Mouse (Mus musculus) 3134 (cell line): ENCODE data around the gene Boll.

Experiments
- DNase-seq: peaks from one replicate; pipeline ENCODE4 v3.0.0-alpha.2; 2011; ENCODE audit warnings: low spot score; ENCODE audit not compliant: insufficient read length; ENCODE audit errors: extremely low read depth

Boll gene

GRCm38 (mm10) chr1:55239237-55239636, 124.0 kb downstream of the Boll start:
- DNase-seq, result peak; percentile 33

- no peak for DNase-seq
These were observed 124.8 kb downstream of the Boll start for GRCm38 (mm10) chr1:55238496-55238895.

GRCm38 (mm10) chr1:55237643-55238161, 125.6 kb downstream of the Boll start:
- no peak for DNase-seq

- DNase-seq, result peak; percentile 94
These were observed 126.2 kb downstream of the Boll start, which contains the start of gene Mars2 for GRCm38 (mm10) chr1:55236890-55237642. Mars2 (plus strand) TSS chr1:55237177.

- no peak for DNase-seq
These were observed 126.8 kb downstream of the Boll start for GRCm38 (mm10) chr1:55236487-55236886.

GRCm38 (mm10) chr1:55234910-55235520, 128.3 kb downstream of the Boll start:
- DNase-seq, result no peak

GRCm38 (mm10) chr1:55228256-55228884, 134.9 kb downstream of the Boll start:
- DNase-seq, result no peak

GRCm38 (mm10) chr1:55227376-55227775, 135.9 kb downstream of the Boll start:
- no peak for DNase-seq

GRCm38 (mm10) chr1:55226011-55226857, 137.0 kb downstream of the Boll start, which contains the start of gene Rftn2:
Rftn2 (minus strand) TSS chr1:55226782.
- no peak for DNase-seq

GRCm38 (mm10) chr1:55225398-55225797, 137.9 kb downstream of the Boll start:
- DNase-seq, result no peak

GRCm38 (mm10) chr1:55224111-55224510, 139.2 kb downstream of the Boll start:
- DNase-seq, result no peak

- DNase-seq, result no peak
These were observed 140.2 kb downstream of the Boll start for GRCm38 (mm10) chr1:55223026-55223425.

- no peak for DNase-seq
These were observed 141.9 kb downstream of the Boll start for GRCm38 (mm10) chr1:55221352-55221751.

- DNase-seq, result no peak
These were observed 146.1 kb downstream of the Boll start for GRCm38 (mm10) chr1:55217191-55217590.

- DNase-seq, result no peak
These were observed 148.0 kb downstream of the Boll start for GRCm38 (mm10) chr1:55215185-55215813.

GRCm38 (mm10) chr1:55213936-55214335, 149.3 kb downstream of the Boll start:
- DNase-seq, result no peak

GRCm38 (mm10) chr1:55213475-55213874, 149.8 kb downstream of the Boll start:
- DNase-seq, result no peak

- DNase-seq, result no peak
These were observed 150.5 kb downstream of the Boll start for GRCm38 (mm10) chr1:55212771-55213170.

GRCm38 (mm10) chr1:55211081-55211480, 152.2 kb downstream of the Boll start:
- no peak for DNase-seq
